Mouse (Mus musculus): Measurements from ENCODE around the gene Plpp4. TPM values are rescaled to one million over a fixed set of nuclear protein-coding genes. Genes with fewer than 3 reads are reported as not detected.

Plpp4 gene
- polyA plus RNA-seq, 1 experiment from 2014 or later: 4.5 TPM

DNA sequence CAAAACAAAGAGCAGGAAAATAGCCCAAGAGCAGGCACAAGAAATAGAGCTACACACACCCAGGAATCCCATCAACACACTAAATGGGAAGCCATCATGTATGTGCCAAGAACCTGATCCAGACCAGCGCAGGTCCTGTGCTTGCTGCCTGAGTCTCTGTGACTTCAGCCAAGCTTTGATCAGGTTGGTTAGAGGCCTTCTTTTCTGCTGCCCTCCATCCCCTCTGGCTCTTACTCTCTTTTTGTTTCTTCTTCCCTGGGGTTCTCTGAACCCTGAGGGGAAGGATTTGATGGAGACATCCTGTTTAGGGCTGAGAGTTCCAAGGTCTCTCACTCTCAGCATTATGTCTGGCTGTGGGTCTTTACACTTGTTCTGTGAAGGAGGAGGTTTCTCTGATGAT lies 2.7 kb upstream of the Plpp4 start:
- Histone ChIP-seq H3K27me3 (ENCODE audit: control insufficient read depth, insufficient read depth, low read length) (peaks cover 25% of the 10 kb centered on the region), H3K9me3 (ENCODE audit: control insufficient read depth, low read length) (no peaks in the 10 kb centered on the region), H3K36me3 (ENCODE audit: control insufficient read depth, insufficient read depth, low read length) (no peaks in the 10 kb centered on the region), H3K27ac (ENCODE audit: low read depth, low read length) (no peak overlapping the region), H3K4me1 (ENCODE audit: control insufficient read depth, insufficient read depth, low read length) (peaks cover 6% of the 10 kb centered on the region), H3K4me3 (ENCODE audit: low read depth, low read length) (no peak overlapping the region), H3K4me2 (no peak overlapping the region), H3K9ac (ENCODE audit: low read length) (no peak overlapping the region)
- 79% methylated on average over 1 of the region's 1 CpGs for WGBS
- DNase-seq (ENCODE audit: low spot score, missing footprints) (peak; percentile 56), ATAC-seq (ENCODE audit: low FRiP score) (no peak)

DNA sequence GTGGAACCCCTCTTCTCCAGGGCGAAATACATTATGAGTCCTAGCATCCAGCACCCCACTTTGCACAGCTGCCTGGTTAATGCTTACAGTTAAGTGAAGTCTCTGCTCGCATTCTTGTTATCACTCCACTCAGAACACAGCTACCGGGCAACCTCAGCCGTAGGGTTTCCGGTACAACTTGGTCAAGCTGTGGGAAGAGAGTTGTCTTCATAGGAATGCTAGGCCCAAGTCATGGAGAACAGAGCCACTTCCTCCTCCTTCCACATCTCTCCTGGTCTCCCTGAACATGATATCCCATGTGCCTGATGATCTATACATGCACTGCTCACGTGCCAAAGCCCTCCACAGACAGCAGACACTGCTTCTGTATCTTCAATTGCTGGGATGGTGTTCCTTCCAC lies 1.4 kb upstream of the Plpp4 start:
- WGBS: 93% methylated on average over 6 of the region's 6 CpGs
- DNase-seq (ENCODE audit: low spot score, missing footprints) (peak; percentile 57), ATAC-seq (ENCODE audit: low FRiP score) (no peak)
- Histone ChIP-seq H3K9me3 (ENCODE audit: control insufficient read depth, low read length) (no peaks in the 10 kb centered on the region), H3K4me3 (ENCODE audit: low read depth, low read length) (no peak overlapping the region), H3K4me2 (no peak overlapping the region), H3K27ac (ENCODE audit: low read depth, low read length) (no peak overlapping the region), H3K27me3 (ENCODE audit: control insufficient read depth, insufficient read depth, low read length) (peaks cover 25% of the 10 kb centered on the region), H3K4me1 (ENCODE audit: control insufficient read depth, insufficient read depth, low read length) (peaks cover 6% of the 10 kb centered on the region), H3K36me3 (ENCODE audit: control insufficient read depth, insufficient read depth, low read length) (no peaks in the 10 kb centered on the region), H3K9ac (ENCODE audit: low read length) (no peak overlapping the region)

DNA sequence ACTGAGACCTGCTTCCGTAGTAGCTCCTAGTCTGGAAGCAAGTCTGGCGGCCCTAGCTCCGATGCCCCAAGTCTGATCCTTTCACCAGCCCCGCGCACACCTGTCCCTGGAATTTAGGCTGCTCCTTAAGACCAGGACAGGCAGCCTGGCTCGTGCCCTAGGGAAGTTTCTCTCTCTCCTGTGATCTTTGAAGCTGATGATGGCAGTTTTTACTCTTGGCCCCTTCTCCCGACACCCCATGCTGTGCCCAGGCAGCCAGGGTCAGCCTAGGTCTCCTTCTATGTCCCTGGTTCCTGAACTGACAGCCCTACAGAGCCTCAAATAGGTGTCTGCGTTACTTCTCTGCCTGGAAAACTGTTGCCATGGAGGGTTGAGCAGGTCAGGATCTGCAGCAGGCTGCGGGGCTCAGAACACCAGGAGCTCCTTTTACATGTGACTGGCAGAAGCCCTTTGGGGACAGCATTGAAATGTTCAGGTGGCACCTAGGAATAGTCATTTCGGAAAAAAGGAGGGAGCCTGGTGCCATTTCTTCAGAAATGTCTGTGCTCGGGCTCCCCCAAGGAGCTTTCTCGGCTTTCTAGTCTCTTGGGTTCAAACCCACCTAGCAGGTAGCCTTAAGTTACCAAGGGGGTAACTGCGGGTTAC lies 665 bp downstream of the Plpp4 start:
- DNase-seq (ENCODE audit: low spot score, missing footprints) (peak; percentile 89), ATAC-seq (ENCODE audit: low FRiP score) (no peak; the same call in 1 of the 2 replicates)
- Histone ChIP-seq H3K27ac (ENCODE audit: low read depth, low read length) (no peak overlapping the region), H3K36me3 (ENCODE audit: control insufficient read depth, insufficient read depth, low read length) (no peaks in the 10 kb centered on the region), H3K4me2 (peak overlapping the region; percentile 87), H3K9me3 (ENCODE audit: control insufficient read depth, low read length) (no peaks in the 10 kb centered on the region), H3K27me3 (ENCODE audit: control insufficient read depth, insufficient read depth, low read length) (peaks cover 25% of the 10 kb centered on the region), H3K4me3 (ENCODE audit: low read depth, low read length) (peak overlapping the region; percentile 54), H3K9ac (ENCODE audit: low read length) (peak overlapping the region; percentile 70), H3K4me1 (ENCODE audit: control insufficient read depth, insufficient read depth, low read length) (peaks cover 6% of the 10 kb centered on the region)
- WGBS: 11% methylated on average over 13 of the region's 13 CpGs

DNA sequence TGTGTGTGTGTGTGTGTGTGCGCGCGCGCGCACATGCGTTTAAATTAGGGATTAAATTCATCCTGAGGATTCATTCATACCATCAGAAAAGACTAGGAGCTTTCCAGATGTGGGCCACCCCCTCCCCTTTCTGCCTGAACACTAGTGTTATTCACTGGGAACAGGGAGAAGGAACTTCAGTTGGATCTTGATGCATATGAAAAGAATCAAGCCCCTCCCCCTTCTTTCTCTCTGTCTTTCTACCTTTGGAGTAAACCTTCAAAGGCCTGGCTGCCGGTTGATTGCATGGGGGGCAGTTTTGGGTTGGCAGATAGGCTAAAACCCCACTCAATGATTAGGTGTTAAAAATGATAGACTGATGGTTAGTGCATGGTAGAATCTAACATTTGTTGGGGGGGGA lies 1.5 kb downstream of the Plpp4 start:
- WGBS: 59% methylated on average over 7 of the region's 7 CpGs
- no peak for ATAC-seq (ENCODE audit: low FRiP score)
- Histone ChIP-seq H3K27me3 (ENCODE audit: control insufficient read depth, insufficient read depth, low read length) (peaks cover 25% of the 10 kb centered on the region), H3K36me3 (ENCODE audit: control insufficient read depth, insufficient read depth, low read length) (no peaks in the 10 kb centered on the region), H3K4me2 (peak overlapping the region; percentile 87; the same call in 1 of the 2 replicates), H3K4me3 (ENCODE audit: low read depth, low read length) (no peak overlapping the region), H3K9me3 (ENCODE audit: control insufficient read depth, low read length) (no peaks in the 10 kb centered on the region), H3K9ac (ENCODE audit: low read length) (no peak overlapping the region), H3K4me1 (ENCODE audit: control insufficient read depth, insufficient read depth, low read length) (peaks cover 6% of the 10 kb centered on the region), H3K27ac (ENCODE audit: low read depth, low read length) (no peak overlapping the region)
- DNase-seq (ENCODE audit: low spot score, missing footprints): no peak

DNA sequence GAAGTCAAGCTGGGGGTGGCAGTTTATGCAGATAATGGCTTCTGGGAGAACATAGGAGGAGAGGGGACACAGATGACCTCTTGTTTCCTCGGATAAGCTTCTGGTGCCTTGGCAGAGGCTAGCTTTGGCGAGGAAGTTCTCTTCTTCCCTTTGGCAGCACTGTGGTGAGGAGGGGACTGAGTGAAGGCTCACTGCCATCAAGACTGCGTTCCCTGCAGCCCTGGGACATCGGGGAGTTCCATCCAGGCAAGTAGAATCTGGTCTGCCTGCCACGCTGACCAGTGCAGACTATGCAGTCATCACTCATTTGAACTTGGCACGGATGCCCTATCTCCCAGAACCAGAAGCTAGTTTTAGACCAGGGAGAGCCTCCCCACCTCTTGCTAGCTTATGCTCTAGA lies 2.4 kb downstream of the Plpp4 start:
- Histone ChIP-seq H3K36me3 (ENCODE audit: control insufficient read depth, insufficient read depth, low read length) (no peaks in the 10 kb centered on the region), H3K4me2 (no peak overlapping the region), H3K27me3 (ENCODE audit: control insufficient read depth, insufficient read depth, low read length) (peaks cover 25% of the 10 kb centered on the region), H3K27ac (ENCODE audit: low read depth, low read length) (no peak overlapping the region), H3K4me3 (ENCODE audit: low read depth, low read length) (no peak overlapping the region), H3K9ac (ENCODE audit: low read length) (no peak overlapping the region), H3K4me1 (ENCODE audit: control insufficient read depth, insufficient read depth, low read length) (peaks cover 6% of the 10 kb centered on the region), H3K9me3 (ENCODE audit: control insufficient read depth, low read length) (no peaks in the 10 kb centered on the region)
- ATAC-seq (ENCODE audit: low FRiP score) (no peak), DNase-seq (ENCODE audit: low spot score, missing footprints) (no peak)
- 75% methylated on average over 6 of the region's 6 CpGs for WGBS

DNA sequence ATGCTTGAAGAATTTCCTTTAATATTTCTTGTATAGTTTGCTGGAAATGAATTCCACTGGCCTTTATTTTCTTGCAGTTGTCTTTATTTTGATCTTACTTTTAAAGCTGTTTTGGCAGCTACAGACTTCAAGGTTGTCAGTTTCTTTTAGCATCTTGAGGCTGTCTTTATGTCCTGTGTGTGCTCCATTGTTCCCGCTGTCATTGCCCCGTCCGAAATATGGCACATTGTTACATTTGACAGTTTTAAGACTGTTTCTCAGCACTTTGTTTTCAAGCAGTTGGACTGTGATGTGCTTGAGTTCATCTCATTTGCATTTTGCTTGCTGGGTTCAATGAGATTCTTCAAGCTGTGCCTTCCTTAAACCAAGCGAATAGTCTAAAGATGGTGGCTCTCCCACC lies 17.0 kb downstream of the Plpp4 start:
- H3K27me3 ChIP-seq (ENCODE audit: control insufficient read depth, insufficient read depth, low read length): no peaks in the 10 kb centered on the region
- no peaks in the 10 kb centered on the region for H3K36me3 ChIP-seq (ENCODE audit: control insufficient read depth, insufficient read depth, low read length)
- no peak overlapping the region for H3K4me2 ChIP-seq
- peak; percentile 70 for ATAC-seq (ENCODE audit: low FRiP score)
- no peaks in the 10 kb centered on the region for H3K9me3 ChIP-seq (ENCODE audit: control insufficient read depth, low read length)
- no peak overlapping the region for H3K27ac ChIP-seq (ENCODE audit: low read depth, low read length)
- WGBS: 46% methylated on average over 4 of the region's 4 CpGs
- no peaks in the 10 kb centered on the region for H3K4me1 ChIP-seq (ENCODE audit: control insufficient read depth, insufficient read depth, low read length)
- H3K9ac ChIP-seq (ENCODE audit: low read length): no peak overlapping the region
- H3K4me3 ChIP-seq (ENCODE audit: low read depth, low read length): no peak overlapping the region
- peak; percentile 85 for DNase-seq (ENCODE audit: low spot score, missing footprints)

DNA sequence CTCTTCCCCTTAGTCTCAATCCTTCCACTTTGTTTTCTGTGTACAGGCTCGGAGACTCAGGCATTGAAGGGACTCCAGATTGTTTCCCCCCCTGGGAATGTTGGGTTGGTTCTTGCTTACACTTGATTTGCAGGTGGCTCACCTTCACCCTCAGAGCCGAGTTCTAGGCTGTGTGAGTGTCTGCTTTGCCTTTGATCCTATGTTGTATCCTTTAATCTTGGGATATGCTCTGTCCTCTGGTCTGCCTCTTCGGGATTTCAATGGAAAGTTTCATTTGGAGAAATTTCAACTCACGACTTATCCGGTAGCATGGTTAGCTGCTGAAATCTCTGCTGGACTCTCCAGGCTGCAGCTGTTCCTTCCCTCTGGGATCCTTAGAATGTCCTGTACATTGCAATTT lies 17.9 kb downstream of the Plpp4 start:
- no peak for ATAC-seq (ENCODE audit: low FRiP score)
- Histone ChIP-seq H3K27ac (ENCODE audit: low read depth, low read length) (no peak overlapping the region), H3K9ac (ENCODE audit: low read length) (no peak overlapping the region), H3K27me3 (ENCODE audit: control insufficient read depth, insufficient read depth, low read length) (no peaks in the 10 kb centered on the region), H3K4me1 (ENCODE audit: control insufficient read depth, insufficient read depth, low read length) (no peaks in the 10 kb centered on the region), H3K4me3 (ENCODE audit: low read depth, low read length) (no peak overlapping the region), H3K9me3 (ENCODE audit: control insufficient read depth, low read length) (no peaks in the 10 kb centered on the region), H3K4me2 (no peak overlapping the region), H3K36me3 (ENCODE audit: control insufficient read depth, insufficient read depth, low read length) (no peaks in the 10 kb centered on the region)
- WGBS: 87% methylated on average over 5 of the region's 5 CpGs
- peak; percentile 69 for DNase-seq (ENCODE audit: low spot score, missing footprints)

DNA sequence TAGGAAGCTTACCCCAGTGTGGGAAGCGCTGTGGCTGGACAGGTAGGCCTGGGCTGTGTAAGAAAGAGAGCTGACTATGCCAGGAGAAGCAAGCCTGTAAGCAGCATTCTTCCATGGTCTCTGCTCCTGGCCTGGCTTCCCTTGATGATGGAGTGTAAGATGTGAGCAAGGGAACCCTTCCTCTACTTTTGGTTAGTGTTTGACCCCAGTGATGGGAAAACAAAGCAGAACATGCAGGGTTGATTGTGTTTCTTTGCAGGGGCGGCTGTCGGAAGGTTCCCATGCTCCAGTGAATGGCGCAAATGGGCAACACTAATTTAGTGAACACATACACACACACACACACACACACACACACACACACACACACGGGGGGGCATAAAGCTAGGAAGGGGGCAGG lies 20.9 kb downstream of the Plpp4 start:
- Histone ChIP-seq H3K4me1 (ENCODE audit: control insufficient read depth, insufficient read depth, low read length) (no peaks in the 10 kb centered on the region), H3K27ac (ENCODE audit: low read depth, low read length) (no peak overlapping the region), H3K9me3 (ENCODE audit: control insufficient read depth, low read length) (no peaks in the 10 kb centered on the region), H3K9ac (ENCODE audit: low read length) (no peak overlapping the region), H3K4me3 (ENCODE audit: low read depth, low read length) (no peak overlapping the region), H3K4me2 (no peak overlapping the region), H3K36me3 (ENCODE audit: control insufficient read depth, insufficient read depth, low read length) (no peaks in the 10 kb centered on the region), H3K27me3 (ENCODE audit: control insufficient read depth, insufficient read depth, low read length) (no peaks in the 10 kb centered on the region)
- peak; percentile 56 for DNase-seq (ENCODE audit: low spot score, missing footprints)
- 84% methylated on average over 5 of the region's 5 CpGs for WGBS
- no peak for ATAC-seq (ENCODE audit: low FRiP score)

DNA sequence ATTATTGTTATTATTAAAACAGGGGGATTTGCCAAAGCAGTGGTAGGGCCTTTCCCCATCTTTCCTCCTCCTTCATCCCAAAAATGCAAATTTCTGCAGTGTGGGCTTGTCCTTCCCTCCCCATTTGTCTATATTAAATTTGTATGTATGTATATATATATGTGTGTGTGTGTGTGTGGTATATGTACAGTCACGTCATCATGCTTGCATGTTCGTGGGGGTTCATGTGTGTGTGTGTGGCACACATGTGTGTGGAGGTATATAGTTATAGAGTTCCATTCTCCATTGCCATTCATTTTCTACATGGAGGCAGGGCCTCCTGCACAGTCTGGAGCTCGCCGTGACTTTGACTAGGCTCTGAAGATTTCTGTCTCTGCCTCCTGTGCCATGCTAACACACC lies 22.0 kb downstream of the Plpp4 start:
- Histone ChIP-seq H3K4me3 (ENCODE audit: low read depth, low read length) (no peak overlapping the region), H3K9ac (ENCODE audit: low read length) (no peak overlapping the region), H3K27ac (ENCODE audit: low read depth, low read length) (no peak overlapping the region), H3K9me3 (ENCODE audit: control insufficient read depth, low read length) (no peaks in the 10 kb centered on the region), H3K36me3 (ENCODE audit: control insufficient read depth, insufficient read depth, low read length) (no peaks in the 10 kb centered on the region), H3K4me1 (ENCODE audit: control insufficient read depth, insufficient read depth, low read length) (no peaks in the 10 kb centered on the region), H3K27me3 (ENCODE audit: control insufficient read depth, insufficient read depth, low read length) (no peaks in the 10 kb centered on the region), H3K4me2 (no peak overlapping the region)
- DNase-seq (ENCODE audit: low spot score, missing footprints) (peak; percentile 35), ATAC-seq (ENCODE audit: low FRiP score) (no peak)
- 86% methylated on average over 4 of the region's 4 CpGs for WGBS
